Mouse (Mus musculus) hindbrain, embryonic 15.5 days (tissue): Measurements from ENCODE around the gene Sclt1. TPM values are rescaled to one million over a fixed set of nuclear protein-coding genes. Genes with fewer than 3 reads are reported as not detected.

Source experiments
- ATAC-seq: fragments of 200-750 bp; cut with Nextera tagmentation; 2 replicates; pipeline ENCODE4 v1.8.0; 2017; ENCODE audit warnings: low read depth, moderate number of reproducible peaks, moderate TSS enrichment; ENCODE audit not compliant: low FRiP score
- H3K27ac ChIP-seq: fragments of 300-500 bp; sonication (generic); replicated peaks from 2 replicates; pipeline ENCODE4 v1.5.1; 2015; ENCODE audit warnings: mild to moderate bottlenecking, inconsistent platforms
- H3K27me3 ChIP-seq: fragments of 300-500 bp; sonication (generic); 2 replicates; pipeline ENCODE4 v1.6.1; 2015; ENCODE audit warnings: control low read depth, inconsistent platforms
- H3K36me3 ChIP-seq: fragments of 300-500 bp; sonication (generic); 2 replicates; pipeline ENCODE4 v1.6.1; 2015; ENCODE audit warnings: control low read depth, inconsistent platforms
- H3K4me1 ChIP-seq: fragments of 300-500 bp; sonication (generic); replicated peaks from 2 replicates; pipeline ENCODE4 v1.6.1; 2015; ENCODE audit warnings: control low read depth, inconsistent platforms
- H3K4me2 ChIP-seq: fragments of 300-500 bp; sonication (generic); 2 replicates; pipeline ENCODE4 v1.6.1; 2015; ENCODE audit warnings: moderate library complexity, mild to moderate bottlenecking, inconsistent platforms
- H3K4me3 ChIP-seq: fragments of 300-500 bp; sonication (generic); 2 replicates; pipeline ENCODE4 v1.5.1; 2015; ENCODE audit warnings: mild to moderate bottlenecking, inconsistent platforms
- H3K9ac ChIP-seq: fragments of 300-500 bp; sonication (generic); 2 replicates; pipeline ENCODE4 v1.6.1; 2015; ENCODE audit warnings: inconsistent platforms
- H3K9me3 ChIP-seq: fragments of 300-500 bp; sonication (generic); 2 replicates; pipeline ENCODE4 v1.6.1; 2016; ENCODE audit warnings: control low read depth, inconsistent platforms
- WGBS: fragments of 180-500 bp; shearing (Covaris S2); methylation state at CpG from one replicate; pipeline ENCODE4 v1.1.7; 2015; 5-methylcytosine and 5-hydroxymethylcytosine counted together
- polyA plus RNA-seq: library from polyadenylated mRNA; unstranded; fragments of >200 nt; fragmentation: Nextera tagmentation; extraction: Ambion mirVana; gene quantifications from 2 replicates; pipeline ENCODE4 v1.2.1, GENCODE M21; 2015

Sclt1 gene
- polyA plus RNA-seq, 1 experiment from 2014 or later, result 19.4 TPM

- no peak overlapping the region for H3K9ac ChIP-seq
- ATAC-seq, result no peak
- H3K4me3 ChIP-seq, result no peak overlapping the region
- H3K4me1 ChIP-seq, result peaks cover 20% of the 10 kb centered on the region
- H3K9me3 ChIP-seq, result no peaks in the 10 kb centered on the region
- no peak overlapping the region for H3K27ac ChIP-seq
- no peaks in the 10 kb centered on the region for H3K27me3 ChIP-seq
- H3K36me3 ChIP-seq, result peaks cover 19% of the 10 kb centered on the region
- 92% methylated on average over 12 of the region's 12 CpGs for WGBS
- H3K4me2 ChIP-seq, result no peak overlapping the region
Observed at GRCm38 (mm10) chr3:41604629-41605321, 137.5 kb downstream of the Sclt1 start.

GRCm38 (mm10) chr3:41603470-41604019 lies 138.8 kb downstream of the Sclt1 start:
- peak; percentile 52 for ATAC-seq
- WGBS, result 36% methylated on average over 5 of the region's 5 CpGs
- H3K27ac ChIP-seq, result peak overlapping the region; percentile 18; the same call in 1 of the 2 replicates

GRCm38 (mm10) chr3:41602933-41603332 lies 139.4 kb downstream of the Sclt1 start:
- peak overlapping the region; percentile 18; the same call in 1 of the 2 replicates for H3K27ac ChIP-seq
- no peak overlapping the region for H3K9ac ChIP-seq
- 58% methylated on average over 10 of the region's 10 CpGs for WGBS

More at GRCm38 (mm10) chr3:41603470-41604019, 138.8 kb downstream of the Sclt1 start:
- no peak overlapping the region for H3K9ac ChIP-seq
- H3K27me3 ChIP-seq, result no peaks in the 10 kb centered on the region
- no peak overlapping the region for H3K4me3 ChIP-seq
- H3K4me1 ChIP-seq, result peaks cover 20% of the 10 kb centered on the region
- H3K4me2 ChIP-seq, result no peak overlapping the region
- no peaks in the 10 kb centered on the region for H3K9me3 ChIP-seq
- H3K36me3 ChIP-seq, result 0 out of 2 replicates have a peak, but pooled peaks cover 17% of the 10 kb centered on the region

GRCm38 (mm10) chr3:41601226-41602020 lies 140.9 kb downstream of the Sclt1 start:
- H3K27me3 ChIP-seq, result no peaks in the 10 kb centered on the region
- 81% methylated on average over 9 of the region's 9 CpGs for WGBS
- H3K4me2 ChIP-seq, result no peak overlapping the region
- H3K27ac ChIP-seq, result no peak overlapping the region
- peaks cover 20% of the 10 kb centered on the region for H3K4me1 ChIP-seq
- H3K9ac ChIP-seq, result no peak overlapping the region
- ATAC-seq, result no peak
- peaks cover 27% of the 10 kb centered on the region; the same call in 1 of the 2 replicates for H3K36me3 ChIP-seq
- H3K9me3 ChIP-seq, result no peaks in the 10 kb centered on the region
- H3K4me3 ChIP-seq, result no peak overlapping the region

More at GRCm38 (mm10) chr3:41602933-41603332, 139.4 kb downstream of the Sclt1 start:
- ATAC-seq, result no peak; the same call in 1 of the 2 replicates
- Histone ChIP-seq H3K4me1 (peaks cover 20% of the 10 kb centered on the region), H3K4me3 (no peak overlapping the region), H3K36me3 (0 out of 2 replicates have a peak, but pooled peaks cover 17% of the 10 kb centered on the region), H3K9me3 (no peaks in the 10 kb centered on the region), H3K27me3 (no peaks in the 10 kb centered on the region), H3K4me2 (no peak overlapping the region)

- peaks cover 27% of the 10 kb centered on the region for H3K36me3 ChIP-seq
- no peak overlapping the region for H3K9ac ChIP-seq
- H3K4me1 ChIP-seq, result peaks cover 12% of the 10 kb centered on the region
- no peaks in the 10 kb centered on the region for H3K27me3 ChIP-seq
- no peak overlapping the region for H3K27ac ChIP-seq
- H3K4me3 ChIP-seq, result no peak overlapping the region
- peak; percentile 36; the same call in 1 of the 2 replicates for ATAC-seq
- no peaks in the 10 kb centered on the region for H3K9me3 ChIP-seq
- no peak overlapping the region for H3K4me2 ChIP-seq
- 73% methylated on average over 14 of the region's 14 CpGs for WGBS
Observed at GRCm38 (mm10) chr3:41599806-41600589, 142.3 kb downstream of the Sclt1 start.

- H3K9ac ChIP-seq, result no peak overlapping the region
- no peak overlapping the region for H3K27ac ChIP-seq
- H3K9me3 ChIP-seq, result no peaks in the 10 kb centered on the region
- WGBS, result 94% methylated on average over 10 of the region's 10 CpGs
- no peaks in the 10 kb centered on the region for H3K27me3 ChIP-seq
- H3K4me1 ChIP-seq, result peaks cover 12% of the 10 kb centered on the region
- H3K4me2 ChIP-seq, result no peak overlapping the region
- ATAC-seq, result no peak
- H3K36me3 ChIP-seq, result peaks cover 26% of the 10 kb centered on the region
- no peak overlapping the region for H3K4me3 ChIP-seq
Observed at GRCm38 (mm10) chr3:41599226-41599625, 143.1 kb downstream of the Sclt1 start.

GRCm38 (mm10) chr3:41598412-41598811 lies 143.9 kb downstream of the Sclt1 start:
- H3K4me2 ChIP-seq, result no peak overlapping the region
- H3K27ac ChIP-seq, result no peak overlapping the region
- ATAC-seq, result no peak
- no peak overlapping the region for H3K4me3 ChIP-seq
- H3K27me3 ChIP-seq, result no peaks in the 10 kb centered on the region
- H3K9ac ChIP-seq, result no peak overlapping the region
- H3K4me1 ChIP-seq, result peaks cover 7% of the 10 kb centered on the region
- peaks cover 32% of the 10 kb centered on the region for H3K36me3 ChIP-seq
- no peaks in the 10 kb centered on the region for H3K9me3 ChIP-seq
- 81% methylated on average over 9 of the region's 9 CpGs for WGBS

GRCm38 (mm10) chr3:41597036-41597435 lies 145.3 kb downstream of the Sclt1 start:
- no peak for ATAC-seq
- 97% methylated on average over 8 of the region's 8 CpGs for WGBS

GRCm38 (mm10) chr3:41595010-41595409 lies 147.3 kb downstream of the Sclt1 start:
- Histone ChIP-seq H3K36me3 (peaks cover 22% of the 10 kb centered on the region), H3K27ac (no peak overlapping the region), H3K4me3 (no peak overlapping the region), H3K9ac (no peak overlapping the region), H3K4me1 (no peaks in the 10 kb centered on the region), H3K4me2 (no peak overlapping the region), H3K27me3 (no peaks in the 10 kb centered on the region), H3K9me3 (no peaks in the 10 kb centered on the region)
- WGBS, result 96% methylated on average over 4 of the region's 4 CpGs
- ATAC-seq, result no peak

More at GRCm38 (mm10) chr3:41597036-41597435, 145.3 kb downstream of the Sclt1 start:
- no peaks in the 10 kb centered on the region for H3K27me3 ChIP-seq
- no peaks in the 10 kb centered on the region for H3K9me3 ChIP-seq
- H3K4me1 ChIP-seq, result no peaks in the 10 kb centered on the region; the same call in 1 of the 2 replicates
- no peak overlapping the region for H3K4me3 ChIP-seq
- H3K9ac ChIP-seq, result no peak overlapping the region
- peaks cover 32% of the 10 kb centered on the region for H3K36me3 ChIP-seq
- no peak overlapping the region for H3K4me2 ChIP-seq
- H3K27ac ChIP-seq, result no peak overlapping the region

- peaks cover 22% of the 10 kb centered on the region for H3K36me3 ChIP-seq
- H3K4me2 ChIP-seq, result no peak overlapping the region
- H3K27ac ChIP-seq, result no peak overlapping the region
- H3K4me1 ChIP-seq, result 0 out of 2 replicates have a peak, but pooled peaks cover 4% of the 10 kb centered on the region
- ATAC-seq, result no peak
- H3K9me3 ChIP-seq, result no peaks in the 10 kb centered on the region
- no peak overlapping the region for H3K9ac ChIP-seq
- no peaks in the 10 kb centered on the region for H3K27me3 ChIP-seq
- no peak overlapping the region for H3K4me3 ChIP-seq
- WGBS, result 87% methylated on average over 9 of the region's 9 CpGs
Observed at GRCm38 (mm10) chr3:41594097-41594879, 148.0 kb downstream of the Sclt1 start.

- Histone ChIP-seq H3K9ac (no peak overlapping the region), H3K4me2 (no peak overlapping the region), H3K27me3 (no peaks in the 10 kb centered on the region), H3K36me3 (peaks cover 19% of the 10 kb centered on the region), H3K9me3 (no peaks in the 10 kb centered on the region), H3K27ac (no peak overlapping the region), H3K4me1 (peaks cover 10% of the 10 kb centered on the region; the same call in 1 of the 2 replicates), H3K4me3 (no peak overlapping the region)
- 82% methylated on average over 7 of the region's 7 CpGs for whole genome bisulfite sequencing
- ATAC-seq, result no peak
Observed at GRCm38 (mm10) chr3:41592805-41593204, 149.5 kb downstream of the Sclt1 start.
